Mouse (Mus musculus): ENCODE measurements around the gene Zfp428. TPM values are rescaled to one million over a fixed set of nuclear protein-coding genes. Genes with fewer than 3 reads are reported as not detected.

Zfp428 gene
- total RNA-seq, 1 experiment = 114 TPM

- H3K9ac ChIP-seq (ENCODE audit: insufficient read depth, low read depth, low read length, poor library complexity, severe bottlenecking) = no peak overlapping the region
- in situ Hi-C loops (cut with MboI; ENCODE audit: low sequenced_read_pairs in 2 of 2, unreplicated experiment in 2 of 2) = no loop called here
- H3K36me3 ChIP-seq (ENCODE audit: control insufficient read depth, insufficient read depth, low read length, poor library complexity, severe bottlenecking) = peaks cover 14% of the 10 kb centered on the region
- DNase-seq (ENCODE audit: low read depth, low spot score) = no peak
- H3K27ac ChIP-seq (ENCODE audit: insufficient read depth, low read depth, low read length, poor library complexity, severe bottlenecking) = no peak overlapping the region
- no peak for TF ChIP-seq MAFK (IDR thresholded peaks at IDR 0.05; ENCODE audit: insufficient read depth, low read depth, low read length)
- no peak for TF ChIP-seq CHD2 (IDR thresholded peaks at IDR 0.05; ENCODE audit: low read depth, low read length)
- 0 out of 2 replicates have a peak, but pooled peaks have one; percentile 15 for TF ChIP-seq ZC3H11A (IDR thresholded peaks at IDR 0.05; ENCODE audit: borderline replicate concordance, low read depth, low read length)
- TF ChIP-seq ZNF384 (IDR thresholded peaks at IDR 0.05; ENCODE audit: low read depth, low read length) = peak; percentile 92
- TF ChIP-seq HCFC1 (IDR thresholded peaks at IDR 0.05; ENCODE audit: borderline replicate concordance, insufficient read depth, low read length) = no peak
- no peak overlapping the region for H3K4me3 ChIP-seq (ENCODE audit: insufficient read depth in 1 of 2, low read depth in 1 of 2, low read length in 2 of 2, poor library complexity in 1 of 2, severe bottlenecking in 1 of 2)
- H3K4me1 ChIP-seq (ENCODE audit: control insufficient read depth in 2 of 2, insufficient read depth in 2 of 2, low read length in 2 of 2, poor library complexity in 1 of 2) = peaks cover 0 to 4% of the 10 kb centered on the region in 2 experiments; a peak in 1 of 4 replicates
- no peaks in the 10 kb centered on the region for H3K9me3 ChIP-seq (ENCODE audit: control insufficient read depth, insufficient read depth, low read depth, low read length)
Observed at GRCm38 (mm10) chr7:24473913-24474529, 32.8 kb upstream of the Zfp428 start.

DNA sequence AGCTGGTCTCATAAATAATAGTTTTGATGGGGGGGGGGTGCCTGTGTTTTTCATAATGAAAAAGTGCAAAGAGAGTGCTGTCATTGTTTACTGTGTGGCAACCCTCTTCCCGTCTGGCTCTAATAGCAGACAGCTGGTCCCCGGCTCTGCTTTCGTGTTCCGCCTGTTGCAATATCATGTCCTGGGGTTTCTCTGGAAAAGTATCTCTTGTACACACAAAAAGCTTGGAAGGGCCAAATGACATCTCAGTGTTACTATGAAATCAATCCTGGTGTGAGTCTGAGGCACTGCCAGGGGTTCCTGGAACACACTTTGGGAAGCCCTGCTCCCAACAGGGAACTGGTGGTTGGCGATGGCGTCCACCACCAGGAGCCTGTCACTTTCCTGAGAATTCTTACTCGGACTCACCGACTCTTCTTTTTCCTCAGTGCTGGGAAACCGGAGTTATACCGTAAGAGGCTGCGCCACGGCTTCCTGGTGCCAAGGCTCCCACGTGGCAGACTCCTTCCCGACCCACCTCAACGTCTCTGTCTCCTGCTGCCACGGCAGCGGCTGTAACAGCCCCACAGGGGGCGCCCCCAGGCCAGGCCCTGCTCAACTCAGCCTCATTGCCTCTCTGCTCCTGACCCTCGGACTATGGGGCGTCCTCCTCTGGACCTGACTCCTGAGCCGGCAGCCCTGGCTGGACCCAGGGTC, 31.8 kb upstream of the Zfp428 start:
- TF ChIP-seq ZC3H11A (IDR thresholded peaks at IDR 0.05; ENCODE audit: borderline replicate concordance, low read depth, low read length) (no peak), CHD2 (IDR thresholded peaks at IDR 0.05; ENCODE audit: low read depth, low read length) (no peak), MAFK (IDR thresholded peaks at IDR 0.05; ENCODE audit: insufficient read depth, low read depth, low read length) (no peak), HCFC1 (IDR thresholded peaks at IDR 0.05; ENCODE audit: borderline replicate concordance, insufficient read depth, low read length) (no peak), ZNF384 (IDR thresholded peaks at IDR 0.05; ENCODE audit: low read depth, low read length) (no peak)
- no peak for DNase-seq (ENCODE audit: low read depth, low spot score)
- H3K9ac ChIP-seq (ENCODE audit: insufficient read depth, low read depth, low read length, poor library complexity, severe bottlenecking) = no peak overlapping the region
- peaks cover 13% of the 10 kb centered on the region for H3K36me3 ChIP-seq (ENCODE audit: control insufficient read depth, insufficient read depth, low read length, poor library complexity, severe bottlenecking)
- H3K4me3 ChIP-seq (ENCODE audit: insufficient read depth in 1 of 2, low read depth in 1 of 2, low read length in 2 of 2, poor library complexity in 1 of 2, severe bottlenecking in 1 of 2) = no peak overlapping the region
- H3K27ac ChIP-seq (ENCODE audit: insufficient read depth, low read depth, low read length, poor library complexity, severe bottlenecking) = no peak overlapping the region
- in situ Hi-C loops (cut with MboI; ENCODE audit: low sequenced_read_pairs in 2 of 2, unreplicated experiment in 2 of 2) = no loop called here
- no peaks in the 10 kb centered on the region for H3K9me3 ChIP-seq (ENCODE audit: control insufficient read depth, insufficient read depth, low read depth, low read length)
- peaks cover 0 to 4% of the 10 kb centered on the region in 2 experiments; a peak in 1 of 4 replicates for H3K4me1 ChIP-seq (ENCODE audit: control insufficient read depth in 2 of 2, insufficient read depth in 2 of 2, low read length in 2 of 2, poor library complexity in 1 of 2)

GRCm38 (mm10) chr7:24476338-24476737, 30.5 kb upstream of the Zfp428 start:
- in situ Hi-C loops (cut with MboI; ENCODE audit: low sequenced_read_pairs in 2 of 2, unreplicated experiment in 2 of 2) = no loop called here
- TF ChIP-seq CHD2 (IDR thresholded peaks at IDR 0.05; ENCODE audit: low read depth, low read length) (no peak), MAFK (IDR thresholded peaks at IDR 0.05; ENCODE audit: insufficient read depth, low read depth, low read length) (peak; percentile 52)
- DNase-seq (ENCODE audit: low read depth, low spot score) = no peak
- Histone ChIP-seq H3K9ac (ENCODE audit: insufficient read depth, low read depth, low read length, poor library complexity, severe bottlenecking) (no peak overlapping the region), H3K27ac (ENCODE audit: insufficient read depth, low read depth, low read length, poor library complexity, severe bottlenecking) (no peak overlapping the region), H3K36me3 (ENCODE audit: control insufficient read depth, insufficient read depth, low read length, poor library complexity, severe bottlenecking) (peaks cover 11% of the 10 kb centered on the region), H3K9me3 (ENCODE audit: control insufficient read depth, insufficient read depth, low read depth, low read length) (no peaks in the 10 kb centered on the region), H3K4me1 (ENCODE audit: control insufficient read depth in 2 of 2, insufficient read depth in 2 of 2, low read length in 2 of 2, poor library complexity in 1 of 2) (peaks cover 0 to 4% of the 10 kb centered on the region in 2 experiments; a peak in 1 of 4 replicates), H3K4me3 (ENCODE audit: insufficient read depth in 1 of 2, low read depth in 1 of 2, low read length in 2 of 2, poor library complexity in 1 of 2, severe bottlenecking in 1 of 2) (no peak overlapping the region)

GRCm38 (mm10) chr7:24476856-24477255, 29.9 kb upstream of the Zfp428 start:
- H3K36me3 ChIP-seq (ENCODE audit: control insufficient read depth, insufficient read depth, low read length, poor library complexity, severe bottlenecking) = peaks cover 11% of the 10 kb centered on the region
- H3K9me3 ChIP-seq (ENCODE audit: control insufficient read depth, insufficient read depth, low read depth, low read length) = no peaks in the 10 kb centered on the region
- 0 out of 4 replicates have a peak, but pooled peaks cover 0 to 2% of the 10 kb centered on the region in 2 experiments for H3K4me1 ChIP-seq (ENCODE audit: control insufficient read depth in 2 of 2, insufficient read depth in 2 of 2, low read length in 2 of 2, poor library complexity in 1 of 2)
- in situ Hi-C loops (cut with MboI; ENCODE audit: low sequenced_read_pairs in 2 of 2, unreplicated experiment in 2 of 2) = no loop called here
- no peak overlapping the region for H3K4me3 ChIP-seq (ENCODE audit: insufficient read depth in 1 of 2, low read depth in 1 of 2, low read length in 2 of 2, poor library complexity in 1 of 2, severe bottlenecking in 1 of 2)
- DNase-seq (ENCODE audit: low read depth, low spot score) = no peak
- no peak overlapping the region for H3K9ac ChIP-seq (ENCODE audit: insufficient read depth, low read depth, low read length, poor library complexity, severe bottlenecking)
- no peak overlapping the region for H3K27ac ChIP-seq (ENCODE audit: insufficient read depth, low read depth, low read length, poor library complexity, severe bottlenecking)
- no peak for TF ChIP-seq HCFC1 (IDR thresholded peaks at IDR 0.05; ENCODE audit: borderline replicate concordance, insufficient read depth, low read length)
- no peak for TF ChIP-seq MAFK (IDR thresholded peaks at IDR 0.05; ENCODE audit: insufficient read depth, low read depth, low read length)
- TF ChIP-seq CHD2 (IDR thresholded peaks at IDR 0.05; ENCODE audit: low read depth, low read length) = no peak
- no peak for TF ChIP-seq ZC3H11A (IDR thresholded peaks at IDR 0.05; ENCODE audit: borderline replicate concordance, low read depth, low read length)
- no peak for TF ChIP-seq ZNF384 (IDR thresholded peaks at IDR 0.05; ENCODE audit: low read depth, low read length)

All from ES-E14 (cell line).